Mouse (Mus musculus): Measurements from ENCODE around the gene Cenpf. TPM values are rescaled to one million over a fixed set of nuclear protein-coding genes. Genes with fewer than 3 reads are reported as not detected.

Cenpf gene
- polyA plus RNA-seq, 1 experiment from 2014 or later: 18.9 TPM

- no peaks in the 10 kb centered on the region for H3K9me3 ChIP-seq (ENCODE audit: control insufficient read depth)
- 0 out of 2 replicates have a peak, but pooled peaks cover 4% of the 10 kb centered on the region for H3K27me3 ChIP-seq (replicated peaks; ENCODE audit: control insufficient read depth, insufficient read depth, low read length)
- no peak overlapping the region for H3K4me2 ChIP-seq (replicated peaks; ENCODE audit: low read depth)
- no peak for ATAC-seq
- no peak overlapping the region for H3K4me3 ChIP-seq (ENCODE audit: low read depth, low read length)
- WGBS: 90% methylated on average over 5 of the region's 5 CpGs
- no peaks in the 10 kb centered on the region for H3K4me1 ChIP-seq (replicated peaks; ENCODE audit: control insufficient read depth, insufficient read depth, low read length)
- no peak for TF ChIP-seq CTCF (IDR thresholded peaks at IDR 0.05; ENCODE audit: low read depth)
- H3K36me3 ChIP-seq (ENCODE audit: control insufficient read depth, insufficient read depth): no peaks in the 10 kb centered on the region
- H3K27ac ChIP-seq (ENCODE audit: low read depth, low read length): no peak overlapping the region
- H3K9ac ChIP-seq (ENCODE audit: low read depth, low read length): no peak overlapping the region
These were observed 70.5 kb downstream of the Cenpf start for GRCm38 (mm10) chr1:189617381-189617780.

GRCm38 (mm10) chr1:189615246-189615645 lies 72.6 kb downstream of the Cenpf start:
- WGBS: 77% methylated on average over 7 of the region's 7 CpGs
- no peaks in the 10 kb centered on the region for H3K36me3 ChIP-seq (ENCODE audit: control insufficient read depth, insufficient read depth)
- no peak for TF ChIP-seq CTCF (IDR thresholded peaks at IDR 0.05; ENCODE audit: low read depth)
- no peak overlapping the region for H3K4me2 ChIP-seq (replicated peaks; ENCODE audit: low read depth)
- H3K27me3 ChIP-seq (replicated peaks; ENCODE audit: control insufficient read depth, insufficient read depth, low read length): 0 out of 2 replicates have a peak, but pooled peaks cover 4% of the 10 kb centered on the region
- no peak overlapping the region for H3K9ac ChIP-seq (ENCODE audit: low read depth, low read length)
- no peak overlapping the region for H3K4me3 ChIP-seq (ENCODE audit: low read depth, low read length)
- H3K27ac ChIP-seq (ENCODE audit: low read depth, low read length): no peak overlapping the region
- H3K9me3 ChIP-seq (ENCODE audit: control insufficient read depth): no peaks in the 10 kb centered on the region
- H3K4me1 ChIP-seq (replicated peaks; ENCODE audit: control insufficient read depth, insufficient read depth, low read length): no peaks in the 10 kb centered on the region
- no peak for ATAC-seq

GRCm38 (mm10) chr1:189613076-189613475 lies 74.8 kb downstream of the Cenpf start:
- ATAC-seq: no peak
- H3K4me1 ChIP-seq (replicated peaks; ENCODE audit: control insufficient read depth, insufficient read depth, low read length): no peaks in the 10 kb centered on the region
- no peak overlapping the region for H3K9ac ChIP-seq (ENCODE audit: low read depth, low read length)
- TF ChIP-seq CTCF (IDR thresholded peaks at IDR 0.05; ENCODE audit: low read depth): no peak
- H3K9me3 ChIP-seq (ENCODE audit: control insufficient read depth): no peaks in the 10 kb centered on the region
- H3K36me3 ChIP-seq (ENCODE audit: control insufficient read depth, insufficient read depth): no peaks in the 10 kb centered on the region
- WGBS: 50% methylated on average over 7 of the region's 7 CpGs
- no peak overlapping the region for H3K27ac ChIP-seq (ENCODE audit: low read depth, low read length)
- no peak overlapping the region for H3K4me3 ChIP-seq (ENCODE audit: low read depth, low read length)
- H3K4me2 ChIP-seq (replicated peaks; ENCODE audit: low read depth): no peak overlapping the region
- H3K27me3 ChIP-seq (replicated peaks; ENCODE audit: control insufficient read depth, insufficient read depth, low read length): no peaks in the 10 kb centered on the region

GRCm38 (mm10) chr1:189611775-189612174 lies 76.1 kb downstream of the Cenpf start:
- no peak overlapping the region for H3K9ac ChIP-seq (ENCODE audit: low read depth, low read length)
- no peaks in the 10 kb centered on the region for H3K4me1 ChIP-seq (replicated peaks; ENCODE audit: control insufficient read depth, insufficient read depth, low read length)
- H3K36me3 ChIP-seq (ENCODE audit: control insufficient read depth, insufficient read depth): no peaks in the 10 kb centered on the region
- no peaks in the 10 kb centered on the region for H3K27me3 ChIP-seq (replicated peaks; ENCODE audit: control insufficient read depth, insufficient read depth, low read length)
- TF ChIP-seq CTCF (IDR thresholded peaks at IDR 0.05; ENCODE audit: low read depth): no peak
- no peak overlapping the region for H3K4me2 ChIP-seq (replicated peaks; ENCODE audit: low read depth)
- WGBS: 73% methylated on average over 4 of the region's 4 CpGs
- H3K27ac ChIP-seq (ENCODE audit: low read depth, low read length): no peak overlapping the region
- no peak for ATAC-seq
- no peaks in the 10 kb centered on the region for H3K9me3 ChIP-seq (ENCODE audit: control insufficient read depth)
- H3K4me3 ChIP-seq (ENCODE audit: low read depth, low read length): no peak overlapping the region

- Histone ChIP-seq H3K27ac (ENCODE audit: low read depth, low read length) (no peak overlapping the region), H3K36me3 (ENCODE audit: control insufficient read depth, insufficient read depth) (no peaks in the 10 kb centered on the region), H3K27me3 (replicated peaks; ENCODE audit: control insufficient read depth, insufficient read depth, low read length) (no peaks in the 10 kb centered on the region), H3K9ac (ENCODE audit: low read depth, low read length) (no peak overlapping the region), H3K4me2 (replicated peaks; ENCODE audit: low read depth) (no peak overlapping the region), H3K4me3 (ENCODE audit: low read depth, low read length) (no peak overlapping the region), H3K4me1 (replicated peaks; ENCODE audit: control insufficient read depth, insufficient read depth, low read length) (no peaks in the 10 kb centered on the region), H3K9me3 (ENCODE audit: control insufficient read depth) (no peaks in the 10 kb centered on the region)
- WGBS: 25% methylated on average over 5 of the region's 5 CpGs
- ATAC-seq: no peak
- no peak for TF ChIP-seq CTCF (IDR thresholded peaks at IDR 0.05; ENCODE audit: low read depth)
These were observed 79.2 kb downstream of the Cenpf start for GRCm38 (mm10) chr1:189608640-189609039.

- no peaks in the 10 kb centered on the region for H3K9me3 ChIP-seq (ENCODE audit: control insufficient read depth)
- H3K27me3 ChIP-seq (replicated peaks; ENCODE audit: control insufficient read depth, insufficient read depth, low read length): no peaks in the 10 kb centered on the region
- no peak overlapping the region for H3K27ac ChIP-seq (ENCODE audit: low read depth, low read length)
- no peak overlapping the region for H3K4me3 ChIP-seq (ENCODE audit: low read depth, low read length)
- H3K36me3 ChIP-seq (ENCODE audit: control insufficient read depth, insufficient read depth): no peaks in the 10 kb centered on the region
- ATAC-seq: no peak
- TF ChIP-seq CTCF (IDR thresholded peaks at IDR 0.05; ENCODE audit: low read depth): no peak
- H3K9ac ChIP-seq (ENCODE audit: low read depth, low read length): no peak overlapping the region
- H3K4me2 ChIP-seq (replicated peaks; ENCODE audit: low read depth): no peak overlapping the region
- 85% methylated on average over 3 of the region's 3 CpGs for WGBS
- no peaks in the 10 kb centered on the region for H3K4me1 ChIP-seq (replicated peaks; ENCODE audit: control insufficient read depth, insufficient read depth, low read length)
These were observed 79.8 kb downstream of the Cenpf start for GRCm38 (mm10) chr1:189608039-189608438.

- no peak for TF ChIP-seq CTCF (IDR thresholded peaks at IDR 0.05; ENCODE audit: low read depth)
- Histone ChIP-seq H3K27me3 (replicated peaks; ENCODE audit: control insufficient read depth, insufficient read depth, low read length) (no peaks in the 10 kb centered on the region), H3K4me2 (replicated peaks; ENCODE audit: low read depth) (no peak overlapping the region), H3K36me3 (ENCODE audit: control insufficient read depth, insufficient read depth) (no peaks in the 10 kb centered on the region), H3K4me1 (replicated peaks; ENCODE audit: control insufficient read depth, insufficient read depth, low read length) (no peaks in the 10 kb centered on the region), H3K4me3 (ENCODE audit: low read depth, low read length) (no peak overlapping the region), H3K9me3 (ENCODE audit: control insufficient read depth) (no peaks in the 10 kb centered on the region), H3K27ac (ENCODE audit: low read depth, low read length) (no peak overlapping the region), H3K9ac (ENCODE audit: low read depth, low read length) (no peak overlapping the region)
- WGBS: 84% methylated on average over 8 of the region's 8 CpGs
- no peak for ATAC-seq
These were observed 82.2 kb downstream of the Cenpf start for GRCm38 (mm10) chr1:189605598-189606126.
